Mouse (Mus musculus): ENCODE results near the gene Tbcel. TPM values are rescaled to one million over a fixed set of nuclear protein-coding genes. Genes with fewer than 3 reads are reported as not detected.

The Tbcel gene
- polyA plus RNA-seq, 3 experiments from 2014 or later: 6.5 to 7.8 (median 7.2) TPM

GRCm38 (mm10) chr9:42439446-42439845 is 68.2 kb downstream of the Tbcel start:
- no peak for ATAC-seq

GRCm38 (mm10) chr9:42432155-42432554 is 75.5 kb downstream of the Tbcel start:
- ATAC-seq: no peak

- no peak for ATAC-seq
Measured at GRCm38 (mm10) chr9:42431606-42432005, 76.0 kb downstream of the Tbcel start.

- peak; percentile 84 for ATAC-seq
Measured at GRCm38 (mm10) chr9:42428060-42428924, 79.3 kb downstream of the Tbcel start.

- no peak for ATAC-seq
Measured at GRCm38 (mm10) chr9:42426661-42427358, 80.8 kb downstream of the Tbcel start.

- ATAC-seq: peak; percentile 38
Measured at GRCm38 (mm10) chr9:42423649-42424048, 84.0 kb downstream of the Tbcel start.

GRCm38 (mm10) chr9:42419687-42420086 is 87.9 kb downstream of the Tbcel start:
- no peak for ATAC-seq

GRCm38 (mm10) chr9:42418786-42419185 is 88.8 kb downstream of the Tbcel start:
- no peak for ATAC-seq

GRCm38 (mm10) chr9:42417352-42417952 is 90.2 kb downstream of the Tbcel start:
- no peak for ATAC-seq

GRCm38 (mm10) chr9:42415184-42415583 is 92.4 kb downstream of the Tbcel start:
- no peak for ATAC-seq

- no peak for ATAC-seq
Measured at GRCm38 (mm10) chr9:42413345-42413744, 94.3 kb downstream of the Tbcel start.

GRCm38 (mm10) chr9:42411296-42411695 is 96.3 kb downstream of the Tbcel start:
- ATAC-seq: no peak

GRCm38 (mm10) chr9:42405736-42406135 is 101.9 kb downstream of the Tbcel start:
- no peak for ATAC-seq

- ATAC-seq: no peak
Measured at GRCm38 (mm10) chr9:42401486-42401885, 106.1 kb downstream of the Tbcel start.

GRCm38 (mm10) chr9:42399829-42400228 is 107.8 kb downstream of the Tbcel start, which contains the start of gene Tecta:
Gene Tecta (minus strand): TSS chr9:42399929.
- no peak for ATAC-seq

- no peak for ATAC-seq
Measured at GRCm38 (mm10) chr9:42396141-42396540, 111.5 kb downstream of the Tbcel start.

- ATAC-seq: no peak
Measured at GRCm38 (mm10) chr9:42394903-42395302, 112.7 kb downstream of the Tbcel start.

GRCm38 (mm10) chr9:42394321-42394720 is 113.3 kb downstream of the Tbcel start:
- no peak for ATAC-seq

GRCm38 (mm10) chr9:42392927-42393326 is 114.7 kb downstream of the Tbcel start:
- ATAC-seq: no peak

- no peak for ATAC-seq
Measured at GRCm38 (mm10) chr9:42388490-42388889, 119.1 kb downstream of the Tbcel start.

- no peak for ATAC-seq
Measured at GRCm38 (mm10) chr9:42387038-42387437, 120.6 kb downstream of the Tbcel start.

- ATAC-seq: no peak
Measured at GRCm38 (mm10) chr9:42385656-42386055, 122.0 kb downstream of the Tbcel start.

GRCm38 (mm10) chr9:42382628-42383347 is 124.8 kb downstream of the Tbcel start:
- ATAC-seq: no peak
